Mouse (Mus musculus) embryonic facial prominence, embryonic 11.5 days (tissue): ENCODE measurements at regions not wholly inside any gene's neighbourhood (a gene's known extent, or its start where the extent isn't known, plus 50 kb on each side); places are given as distances from the start of the nearest gene placed in this dataset.
A peak's percentile ranks its signal among the peaks of the same experiment; 100 is the strongest.

Experiments
- ATAC-seq: fragments of 200-750 bp; cut with Nextera tagmentation; replicated peaks from 2 replicates; pipeline ENCODE4 v1.8.0; 2017; ENCODE audit warnings: low read depth; ENCODE audit not compliant: insufficient number of reproducible peaks, low FRiP score, low TSS enrichment
- DNase-seq: peaks from one replicate; pipeline ENCODE4 v3.0.0-alpha.2; 2015; ENCODE audit warnings: low spot score
- H3K27ac ChIP-seq: fragments of 300-500 bp; sonication (generic); replicated peaks from 2 replicates; pipeline ENCODE4 v1.5.1; 2014; ENCODE audit warnings: mild to moderate bottlenecking, low read depth, low read length, control low read depth
- H3K27me3 ChIP-seq: fragments of 300-500 bp; sonication (generic); 2 replicates; pipeline ENCODE4 v1.6.1; 2014; ENCODE audit warnings: mild to moderate bottlenecking, low read length, moderate library complexity, mixed read lengths; ENCODE audit not compliant: control insufficient read depth, insufficient read depth
- H3K36me3 ChIP-seq: fragments of 300-500 bp; sonication (generic); replicated peaks from 2 replicates; pipeline ENCODE4 v1.6.1; 2014; ENCODE audit warnings: low read depth, mild to moderate bottlenecking, low read length, moderate library complexity, mixed read lengths; ENCODE audit not compliant: control insufficient read depth, insufficient read depth
- H3K4me1 ChIP-seq: fragments of 300-500 bp; sonication (generic); 2 replicates; pipeline ENCODE4 v1.6.1; 2014; ENCODE audit warnings: low read length, mixed read lengths; ENCODE audit not compliant: control insufficient read depth, insufficient read depth
- H3K4me2 ChIP-seq: fragments of 300-500 bp; sonication (generic); 2 replicates; pipeline ENCODE4 v1.6.1; 2014; ENCODE audit warnings: low read depth, mild to moderate bottlenecking, control low read depth, low read length, moderate library complexity
- H3K4me3 ChIP-seq: fragments of 300-500 bp; sonication (generic); 2 replicates; pipeline ENCODE4 v1.5.1; 2014; ENCODE audit warnings: low read depth, low read length, control low read depth
- H3K9ac ChIP-seq: fragments of 300-500 bp; sonication (generic); replicated peaks from 2 replicates; pipeline ENCODE4 v1.6.1; 2014; ENCODE audit warnings: mild to moderate bottlenecking, control low read depth, low read length
- H3K9me3 ChIP-seq: fragments of 300-500 bp; sonication (generic); replicated peaks from 2 replicates; pipeline ENCODE4 v1.6.1; 2016; ENCODE audit warnings: mild to moderate bottlenecking, low read length, inconsistent platforms, mixed read lengths; ENCODE audit not compliant: control insufficient read depth
- WGBS: fragments of 180-500 bp; shearing (Covaris S2); extraction: QIAGEN DNeasy Blood & Tissue Kit; methylation state at CpG from one replicate; pipeline ENCODE4 v1.1.7; 2014; 5-methylcytosine and 5-hydroxymethylcytosine counted together

GRCm38 (mm10) chr12:107159126-107159525 is 329.3 kb upstream of the 3110018I06Rik start:
- Histone ChIP-seq H3K9me3 (no peaks in the 10 kb centered on the region), H3K4me3 (no peak overlapping the region), H3K36me3 (no peaks in the 10 kb centered on the region), H3K9ac (no peak overlapping the region), H3K27me3 (no peaks in the 10 kb centered on the region), H3K4me2 (no peak overlapping the region), H3K4me1 (peaks cover 5% of the 10 kb centered on the region), H3K27ac (no peak overlapping the region)
- DNase-seq (no peak), ATAC-seq (no peak)
- WGBS, result 73% methylated on average over 5 of the region's 5 CpGs

DNA sequence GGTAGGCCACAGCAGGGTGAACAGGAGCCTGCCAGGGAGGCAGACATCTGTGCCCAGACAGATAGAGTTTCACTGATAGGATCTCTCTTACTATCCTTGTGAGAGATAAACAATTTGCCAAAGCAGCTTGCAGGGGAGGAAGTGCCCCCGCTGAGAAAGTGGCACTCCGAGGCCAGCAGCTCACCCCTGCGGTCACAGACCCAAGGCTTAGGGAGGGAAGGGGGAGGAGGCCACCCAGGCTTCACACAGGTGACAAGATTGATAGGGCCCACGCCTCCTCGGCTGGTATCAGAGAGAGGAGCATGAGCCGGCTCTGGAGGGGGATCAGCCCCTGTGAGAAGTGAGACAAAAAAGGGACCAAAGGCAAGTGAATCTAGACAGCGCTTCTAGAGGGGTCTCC is 328.3 kb upstream of the 3110018I06Rik start:
- Histone ChIP-seq H3K9ac (0 out of 2 replicates have a peak overlapping the region, but pooled peaks have one; percentile 22), H3K4me3 (no peak overlapping the region), H3K4me2 (no peak overlapping the region), H3K36me3 (no peaks in the 10 kb centered on the region), H3K27ac (no peak overlapping the region), H3K27me3 (no peaks in the 10 kb centered on the region), H3K9me3 (no peaks in the 10 kb centered on the region), H3K4me1 (peaks cover 5% of the 10 kb centered on the region)
- DNase-seq (no peak), ATAC-seq (no peak)
- 14% methylated on average over 7 of the region's 7 CpGs for WGBS

GRCm38 (mm10) chr12:107160628-107161027 is 327.8 kb upstream of the 3110018I06Rik start:
- Histone ChIP-seq H3K4me2 (no peak overlapping the region), H3K4me3 (no peak overlapping the region), H3K9me3 (no peaks in the 10 kb centered on the region), H3K27ac (no peak overlapping the region), H3K36me3 (no peaks in the 10 kb centered on the region), H3K9ac (no peak overlapping the region), H3K27me3 (no peaks in the 10 kb centered on the region), H3K4me1 (peaks cover 5% of the 10 kb centered on the region)
- ATAC-seq (no peak), DNase-seq (no peak)
- whole genome bisulfite sequencing, result 47% methylated on average over 6 of the region's 6 CpGs

DNA sequence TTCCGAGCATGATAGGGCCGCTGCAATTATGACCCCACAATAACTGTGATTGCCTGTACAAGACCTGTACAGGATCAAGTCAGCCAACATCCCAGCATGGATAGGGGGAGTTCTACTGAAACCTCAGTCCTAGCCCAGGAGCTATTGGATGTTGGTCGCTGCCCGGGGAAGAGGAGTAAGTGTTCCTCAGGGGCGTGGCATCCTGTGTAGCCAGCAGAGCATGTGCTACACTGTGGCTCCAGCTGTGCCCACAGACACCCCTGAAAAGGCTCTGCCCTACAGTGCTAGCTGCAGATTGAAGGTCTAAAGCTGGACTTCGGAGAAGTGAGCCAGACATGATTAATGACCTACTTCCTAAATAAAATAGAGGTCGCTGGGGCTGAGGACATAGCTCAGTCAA is 317.5 kb upstream of the 3110018I06Rik start:
- Histone ChIP-seq H3K4me2 (no peak overlapping the region), H3K9ac (no peak overlapping the region), H3K9me3 (no peaks in the 10 kb centered on the region), H3K27ac (no peak overlapping the region), H3K4me1 (no peaks in the 10 kb centered on the region), H3K36me3 (no peaks in the 10 kb centered on the region), H3K27me3 (no peaks in the 10 kb centered on the region), H3K4me3 (no peak overlapping the region)
- DNase-seq (no peak), ATAC-seq (no peak)
- 76% methylated on average over 7 of the region's 7 CpGs for WGBS

DNA sequence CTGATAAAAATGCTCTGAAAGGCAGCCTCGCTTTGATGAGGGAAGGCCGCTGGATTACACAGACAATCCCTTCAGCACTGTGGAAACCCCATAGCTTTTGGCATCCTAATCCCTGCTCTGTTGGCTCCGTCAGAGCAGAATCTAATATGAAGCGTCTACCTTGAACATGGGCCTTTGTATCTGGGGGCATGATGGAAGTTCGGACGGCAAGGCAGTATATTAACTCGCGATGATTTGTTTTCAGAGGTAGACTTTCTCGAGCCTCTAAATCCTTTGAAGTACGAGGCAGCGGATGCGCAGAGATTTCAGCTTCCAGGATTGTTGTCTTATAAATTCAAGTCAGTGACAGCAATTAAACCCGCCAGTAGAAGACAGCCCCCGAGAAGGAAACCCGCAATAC is 316.8 kb upstream of the 3110018I06Rik start:
- no peak overlapping the region for H3K4me2 ChIP-seq

DNA sequence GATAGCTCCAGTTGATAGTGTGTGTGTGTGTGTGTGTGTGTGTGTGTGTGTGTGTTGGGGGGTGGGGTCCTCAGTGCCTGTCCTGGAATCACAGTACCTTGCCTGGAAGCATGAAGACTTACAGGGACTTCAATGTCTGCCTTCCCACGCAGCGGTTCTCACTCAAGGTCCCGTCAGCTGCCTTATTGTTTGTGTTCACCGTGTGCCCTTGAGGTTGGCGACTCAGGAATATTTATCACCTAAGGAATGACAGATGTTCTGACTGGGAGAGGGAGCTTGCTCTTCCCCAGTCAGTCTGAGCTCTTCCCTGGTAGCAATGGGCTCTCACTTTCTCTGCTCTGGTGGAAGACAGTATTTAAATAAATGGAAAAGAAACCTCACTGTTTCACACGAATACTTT is 309.8 kb upstream of the 3110018I06Rik start:
- Histone ChIP-seq H3K9me3 (no peaks in the 10 kb centered on the region), H3K27ac (no peak overlapping the region), H3K4me1 (no peaks in the 10 kb centered on the region), H3K4me3 (no peak overlapping the region), H3K9ac (no peak overlapping the region), H3K36me3 (no peaks in the 10 kb centered on the region), H3K27me3 (no peaks in the 10 kb centered on the region), H3K4me2 (no peak overlapping the region)
- ATAC-seq (no peak), DNase-seq (no peak)
- WGBS, result 67% methylated on average over 6 of the region's 6 CpGs

More for the DNA sequence above, 316.8 kb upstream of the 3110018I06Rik start:
- 87% methylated on average over 15 of the region's 15 CpGs for WGBS
- ATAC-seq, result no peak
- Histone ChIP-seq H3K9ac (no peak overlapping the region), H3K9me3 (no peaks in the 10 kb centered on the region), H3K27ac (no peak overlapping the region), H3K27me3 (no peaks in the 10 kb centered on the region), H3K4me3 (no peak overlapping the region), H3K36me3 (no peaks in the 10 kb centered on the region), H3K4me1 (no peaks in the 10 kb centered on the region)
- DNase-seq, result no peak

DNA sequence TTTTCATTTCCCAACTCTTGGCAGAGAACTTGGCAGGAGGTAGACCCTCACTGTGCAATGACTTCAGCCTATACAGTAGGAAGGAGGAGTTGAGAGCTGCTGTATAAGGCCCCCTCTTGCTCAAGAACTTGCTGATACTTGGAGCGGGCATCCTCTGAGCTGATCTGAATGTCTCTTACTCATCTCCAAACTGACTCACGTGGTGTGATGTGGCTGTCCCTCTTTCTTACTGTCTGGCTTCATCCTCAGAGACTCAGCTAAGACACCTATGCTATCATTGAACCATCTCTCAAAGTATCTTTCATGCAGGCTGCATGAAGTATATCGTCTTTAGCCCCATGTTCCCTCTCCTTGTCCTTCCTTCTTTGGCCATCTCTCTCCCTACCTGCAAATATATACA is 307.9 kb upstream of the 3110018I06Rik start:
- 89% methylated on average over 3 of the region's 3 CpGs for WGBS
- no peak for DNase-seq
- no peaks in the 10 kb centered on the region for H3K9me3 ChIP-seq
- H3K27ac ChIP-seq, result no peak overlapping the region
- H3K36me3 ChIP-seq, result no peaks in the 10 kb centered on the region
- H3K4me3 ChIP-seq, result no peak overlapping the region
- no peak overlapping the region for H3K9ac ChIP-seq
- no peaks in the 10 kb centered on the region for H3K27me3 ChIP-seq
- H3K4me2 ChIP-seq, result no peak overlapping the region
- no peak for ATAC-seq
- no peaks in the 10 kb centered on the region for H3K4me1 ChIP-seq

GRCm38 (mm10) chr12:107181291-107181690 is 307.1 kb upstream of the 3110018I06Rik start:
- no peak overlapping the region for H3K4me3 ChIP-seq
- no peaks in the 10 kb centered on the region for H3K27me3 ChIP-seq
- no peak overlapping the region for H3K27ac ChIP-seq
- DNase-seq (no peak), ATAC-seq (no peak)
- no peak overlapping the region for H3K4me2 ChIP-seq
- H3K4me1 ChIP-seq, result no peaks in the 10 kb centered on the region
- no peaks in the 10 kb centered on the region for H3K9me3 ChIP-seq
- H3K36me3 ChIP-seq, result no peaks in the 10 kb centered on the region
- WGBS, result 85% methylated on average over 9 of the region's 9 CpGs
- H3K9ac ChIP-seq, result no peak overlapping the region
